Mouse (Mus musculus): Measurements from ENCODE around the gene Tfap2d.

Tfap2d gene

DNA sequence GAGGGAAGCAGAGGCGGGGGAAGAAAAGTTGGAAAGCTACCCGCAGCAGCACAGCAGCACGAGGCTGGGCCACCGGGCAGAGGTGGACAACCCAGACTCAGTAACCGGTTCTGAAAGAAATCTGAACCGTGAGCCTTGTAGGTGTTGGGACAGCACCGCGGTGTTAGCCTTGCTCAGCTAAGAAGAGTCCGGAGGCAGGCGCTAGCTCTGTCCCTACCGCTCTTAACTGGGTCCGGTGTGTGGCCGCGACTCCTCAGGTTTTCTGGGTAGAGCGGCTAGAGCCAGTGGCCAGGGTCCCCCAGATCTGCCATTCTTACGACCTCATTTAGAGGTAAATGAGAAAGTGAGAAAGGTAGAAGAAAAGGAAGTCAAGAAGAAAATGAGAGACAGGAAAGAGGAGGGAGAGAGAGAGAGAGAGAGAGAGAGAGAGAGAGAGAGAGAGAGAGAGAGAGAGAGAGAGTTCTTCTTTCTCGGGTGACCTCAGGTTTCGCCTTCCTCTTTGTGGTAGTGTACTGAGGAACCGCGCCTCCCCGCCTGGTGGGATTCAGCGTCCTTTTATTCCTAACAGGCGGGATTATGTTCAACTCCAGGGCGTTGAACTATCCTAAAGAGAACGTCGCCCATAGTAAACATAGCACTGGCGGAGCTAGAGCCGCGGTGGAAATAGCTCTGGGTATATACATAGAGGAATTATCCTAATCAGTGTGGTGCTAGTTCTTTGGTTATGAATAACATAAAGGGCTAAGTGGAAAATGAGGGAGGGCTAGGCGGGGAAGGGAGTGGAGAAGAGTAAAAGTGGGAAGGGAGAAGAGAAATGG is 107.6 kb downstream of the Tfap2d start:
- DNase-seq (ENCODE audit: low spot score in 2 of 2), result no peak

DNA sequence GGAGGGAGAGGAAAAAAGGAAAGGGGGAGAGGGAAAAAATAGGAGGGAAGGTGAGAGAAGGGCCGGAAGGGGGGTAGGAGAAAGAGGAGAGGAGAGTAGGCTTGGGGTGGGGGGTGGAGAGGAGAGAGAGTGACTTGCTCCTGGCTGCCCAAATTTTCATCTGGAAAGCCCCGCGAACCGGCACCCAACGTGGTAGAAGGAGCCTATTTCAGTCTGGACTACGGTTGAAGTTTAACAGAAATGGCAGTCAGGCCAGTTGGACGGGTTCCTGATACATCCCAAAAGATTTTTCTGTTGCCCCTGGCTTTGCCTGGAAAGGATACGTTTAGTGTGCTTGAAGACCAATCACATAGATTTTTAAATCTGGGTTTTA is 108.2 kb downstream of the Tfap2d start:
- DNase-seq (ENCODE audit: low spot score in 2 of 2), result no peak

GRCm38 (mm10) chr1:19211546-19212154 is 108.8 kb downstream of the Tfap2d start:
- no peak for DNase-seq (ENCODE audit: low spot score in 2 of 2)

DNA sequence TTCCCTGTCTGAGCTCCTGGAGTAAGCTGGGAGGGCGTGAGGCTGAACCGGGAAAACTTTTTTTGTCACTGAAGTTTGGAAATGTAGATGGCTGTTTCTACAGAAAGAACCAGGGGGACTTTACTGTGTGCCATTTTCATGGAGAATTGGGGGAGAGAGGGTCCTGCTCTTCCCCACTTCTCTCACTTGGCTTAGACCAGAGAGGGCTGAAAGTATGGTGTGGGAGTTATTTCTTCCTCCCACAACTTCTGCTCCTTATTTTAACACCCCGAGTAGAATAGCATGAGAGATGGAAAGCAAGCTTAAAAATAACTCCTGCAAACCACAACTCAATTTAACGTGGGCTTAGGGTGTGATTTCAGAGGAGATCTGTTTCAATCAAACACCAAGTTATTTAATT is 109.9 kb downstream of the Tfap2d start:
- DNase-seq (ENCODE audit: low spot score in 2 of 2), result no peak

DNA sequence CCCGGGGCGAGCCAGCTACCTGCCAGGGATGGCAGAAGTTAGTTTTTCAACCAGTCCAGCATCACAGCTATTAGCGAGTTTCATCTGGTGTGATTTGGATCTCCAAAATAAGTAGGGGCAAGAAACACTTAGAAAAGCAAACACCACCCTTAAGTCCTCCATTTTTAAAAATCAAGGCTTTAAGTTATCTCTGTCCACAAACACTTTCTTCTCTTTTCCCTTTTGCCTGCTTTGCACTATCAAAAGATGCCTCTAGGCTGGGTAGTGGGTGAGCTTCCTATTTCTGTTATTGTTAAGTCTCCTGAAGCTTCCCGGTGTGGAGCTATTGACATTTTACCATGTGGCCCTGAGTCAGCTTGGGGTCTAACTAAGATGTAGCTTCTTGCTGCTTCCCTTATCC is 110.3 kb downstream of the Tfap2d start:
- DNase-seq (ENCODE audit: low spot score in 2 of 2), result no peak

GRCm38 (mm10) chr1:19213851-19214395 is 111.1 kb downstream of the Tfap2d start:
- no peak for DNase-seq (ENCODE audit: low spot score in 2 of 2)
